Mouse (Mus musculus): ENCODE data around the gene Ankfn1.
A peak's percentile ranks its signal among the peaks of the same experiment; 100 is the strongest.

The Ankfn1 gene

GRCm38 (mm10) chr11:89569391-89570145 lies 207.9 kb downstream of the Ankfn1 start:
- DNase-seq: no peak

- DNase-seq: no peak
Measured at GRCm38 (mm10) chr11:89568246-89568645, 209.2 kb downstream of the Ankfn1 start.

- no peak for DNase-seq
Measured at GRCm38 (mm10) chr11:89551441-89551840, 226.0 kb downstream of the Ankfn1 start.

GRCm38 (mm10) chr11:89550921-89551320 lies 226.5 kb downstream of the Ankfn1 start:
- no peak for DNase-seq

DNA sequence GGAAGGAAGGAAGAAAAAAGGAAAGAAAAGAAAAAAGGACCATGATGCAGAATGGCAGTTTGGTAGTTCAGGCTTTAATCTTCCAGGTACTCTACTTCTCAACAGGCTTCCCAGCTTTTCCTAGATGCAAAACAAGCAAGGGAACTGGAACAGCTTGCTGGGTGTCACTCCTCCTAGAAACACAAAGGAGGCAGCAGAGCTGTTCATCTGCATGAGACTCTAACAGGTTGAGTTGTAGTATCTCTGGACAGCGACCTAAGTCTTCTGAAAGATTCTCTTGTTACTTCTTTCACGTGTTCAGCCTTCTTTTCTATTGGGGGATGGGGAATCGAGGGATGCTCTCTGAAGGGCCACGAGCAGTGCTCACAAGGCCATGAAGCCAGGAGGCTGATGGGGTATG lies 228.7 kb downstream of the Ankfn1 start:
- no peak for DNase-seq

DNA sequence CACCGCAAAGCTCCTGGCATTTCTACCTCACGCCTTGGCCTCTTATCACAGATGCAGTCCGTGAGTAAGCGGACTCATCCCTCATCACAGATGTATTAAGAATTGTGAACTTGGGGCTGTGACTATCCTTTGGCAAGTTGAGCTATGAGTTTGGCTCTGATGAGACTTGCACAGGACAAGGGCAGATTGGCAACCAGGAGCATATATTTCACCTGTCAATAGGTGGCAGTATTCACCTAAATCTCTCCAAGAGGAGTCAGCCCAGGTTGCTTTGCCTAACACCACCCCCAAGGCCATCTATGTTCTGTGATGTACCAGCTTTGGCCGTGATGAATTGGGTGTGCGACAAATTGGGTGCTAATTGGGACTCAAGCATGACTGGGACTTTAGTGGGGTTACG lies 231.3 kb downstream of the Ankfn1 start:
- peak; percentile 3 for DNase-seq

GRCm38 (mm10) chr11:89544856-89545817 lies 232.3 kb downstream of the Ankfn1 start:
- no peak for DNase-seq

DNA sequence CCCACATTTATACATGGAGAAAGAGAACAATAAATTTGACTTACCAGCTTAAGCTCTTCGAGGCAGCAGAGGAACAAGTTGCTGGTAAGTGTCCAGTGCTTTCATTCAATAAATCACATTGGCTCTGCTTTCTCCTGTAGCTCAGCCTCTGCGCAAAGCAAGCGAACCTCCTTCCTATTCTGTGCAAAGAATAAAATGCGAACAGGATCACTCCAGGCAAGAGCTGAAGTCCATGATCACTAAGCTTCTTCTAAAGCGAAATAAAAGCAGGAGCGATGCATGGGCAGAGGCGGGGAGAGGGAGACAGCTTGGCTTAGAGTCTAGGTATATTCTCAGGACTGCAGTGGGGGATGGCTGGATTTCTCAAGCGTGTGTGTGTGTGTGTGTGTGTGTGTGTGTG lies 239.1 kb downstream of the Ankfn1 start:
- no peak for DNase-seq

DNA sequence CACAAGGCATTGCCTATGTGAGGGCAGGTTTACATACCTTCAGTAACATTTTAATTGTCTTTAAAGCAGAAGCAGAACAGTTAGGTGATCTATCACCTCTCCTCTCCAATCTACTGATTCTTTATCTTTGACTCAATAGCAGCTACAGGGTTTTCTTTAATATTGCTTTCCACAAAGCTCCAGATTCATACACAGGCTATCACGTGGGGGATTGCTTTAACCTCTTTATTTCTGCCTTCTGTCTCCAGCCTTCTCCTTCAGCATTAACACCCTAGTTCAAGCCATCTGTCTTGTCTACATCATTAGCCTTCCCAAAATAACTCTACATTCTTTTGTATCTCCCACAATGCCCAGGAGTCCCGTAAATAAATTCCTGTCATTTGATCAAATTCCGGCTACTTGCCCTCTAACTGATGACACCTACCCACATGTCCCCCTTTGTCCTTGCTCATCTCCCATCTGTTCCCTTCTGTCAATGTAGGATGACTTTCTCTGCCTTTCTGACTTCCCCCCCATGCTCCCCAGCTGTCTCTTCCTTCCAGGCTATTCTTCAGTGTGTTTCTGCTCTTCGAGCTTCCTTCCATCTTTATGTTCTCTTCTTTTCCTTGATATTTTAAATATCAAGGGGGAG lies 249.5 kb downstream of the Ankfn1 start:
- no peak for DNase-seq

- no peak for DNase-seq
Measured at GRCm38 (mm10) chr11:89515501-89515901, 262.0 kb downstream of the Ankfn1 start.

GRCm38 (mm10) chr11:89508675-89509324 lies 268.7 kb downstream of the Ankfn1 start:
- no peak for DNase-seq

DNA sequence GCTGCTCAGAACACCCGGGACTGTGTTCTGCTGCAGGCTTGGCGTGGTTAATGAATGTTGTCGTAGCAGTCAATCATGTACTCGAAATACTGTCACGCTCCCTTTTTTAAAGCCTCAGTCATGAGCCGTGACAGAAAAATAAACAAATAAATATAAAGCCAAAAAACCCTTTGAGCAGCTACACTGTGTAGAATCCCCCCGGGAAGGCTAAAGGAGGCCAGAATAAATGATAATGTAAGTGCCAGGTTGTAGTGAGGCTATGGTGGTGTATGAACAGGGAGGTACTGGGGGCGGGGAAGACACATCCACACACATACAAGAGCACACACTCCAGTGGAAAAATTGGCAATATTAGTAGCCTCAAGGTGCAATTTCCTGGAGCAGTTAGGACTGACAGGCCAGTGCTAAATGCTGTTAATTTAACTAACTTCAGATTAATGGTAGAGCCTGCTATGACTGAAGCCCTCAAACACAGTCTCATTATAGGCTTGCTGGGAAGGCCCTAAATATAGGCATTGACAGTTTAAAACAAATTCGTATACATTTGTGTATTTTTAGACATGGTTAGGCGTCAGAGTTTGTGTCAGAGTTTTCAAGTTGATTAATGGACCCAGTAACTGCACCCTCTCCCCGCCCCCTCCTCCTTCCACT lies 270.7 kb downstream of the Ankfn1 start:
- no peak for DNase-seq

GRCm38 (mm10) chr11:89505046-89505445 lies 272.4 kb downstream of the Ankfn1 start:
- DNase-seq: no peak

GRCm38 (mm10) chr11:89501796-89502195 lies 275.7 kb downstream of the Ankfn1 start:
- DNase-seq: no peak

- no peak for DNase-seq
Measured at GRCm38 (mm10) chr11:89500961-89501360, 276.5 kb downstream of the Ankfn1 start.

DNA sequence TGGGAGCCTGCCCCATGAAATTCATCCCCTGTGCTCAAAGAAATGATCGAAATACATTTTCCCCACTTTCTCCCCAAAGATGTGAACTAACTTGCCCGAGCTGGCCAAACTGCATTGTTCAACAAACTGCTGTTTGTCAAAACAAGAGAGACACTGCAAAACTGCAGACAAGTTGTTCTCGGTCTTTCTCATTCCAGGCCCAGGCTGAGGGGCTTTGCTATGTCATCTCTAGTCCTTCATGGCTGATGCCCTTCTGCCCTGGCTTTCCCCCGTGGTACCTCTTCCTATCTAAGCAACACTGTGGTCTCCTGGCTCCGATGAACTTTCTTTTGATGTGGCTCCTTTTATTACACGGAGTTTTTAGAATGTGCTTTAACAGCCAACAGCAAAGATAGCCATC lies 296.4 kb downstream of the Ankfn1 start:
- DNase-seq: no peak

GRCm38 (mm10) chr11:89476927-89477326 lies 300.5 kb downstream of the Ankfn1 start:
- DNase-seq: no peak

GRCm38 (mm10) chr11:89476047-89476446 lies 301.4 kb downstream of the Ankfn1 start:
- DNase-seq: no peak

DNA sequence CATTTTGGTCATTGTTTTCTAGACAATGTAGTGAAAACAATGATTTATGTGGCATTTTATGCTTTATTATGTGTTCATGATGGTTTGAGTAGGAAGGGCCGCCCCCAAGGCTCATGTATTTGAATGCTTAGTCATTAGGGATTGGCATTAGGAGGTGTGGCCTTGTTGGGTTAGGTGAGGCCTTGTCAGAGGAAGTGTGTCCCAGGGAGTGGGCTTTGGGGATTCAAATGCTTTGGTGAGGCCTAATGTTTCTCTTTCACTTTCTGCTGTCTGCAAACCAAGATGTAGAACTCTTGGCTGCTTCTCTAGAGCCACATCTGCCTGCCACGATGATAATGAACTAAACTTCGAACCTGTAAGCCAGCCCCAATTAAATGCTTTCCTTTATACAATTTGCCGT lies 304.6 kb downstream of the Ankfn1 start:
- DNase-seq: no peak

DNA sequence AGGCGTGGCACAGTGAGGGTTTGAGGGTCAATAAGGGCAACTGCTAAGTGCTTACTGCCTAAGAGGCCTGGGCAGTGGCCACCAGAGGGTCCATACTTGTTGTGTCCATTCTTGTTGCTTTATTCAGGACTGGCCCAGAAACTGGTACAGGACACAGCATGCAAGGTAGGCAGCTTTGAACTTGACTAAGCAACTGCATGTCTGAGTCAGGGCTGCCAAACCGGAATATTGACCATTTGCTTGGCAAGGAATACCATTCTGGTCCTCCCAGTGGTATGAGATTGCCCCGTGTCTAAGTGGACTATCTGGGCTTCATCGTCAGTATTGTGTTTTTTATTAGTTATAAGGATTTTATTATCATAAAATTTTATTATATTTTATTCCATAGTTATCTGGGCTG lies 312.1 kb downstream of the Ankfn1 start:
- DNase-seq: no peak

DNA sequence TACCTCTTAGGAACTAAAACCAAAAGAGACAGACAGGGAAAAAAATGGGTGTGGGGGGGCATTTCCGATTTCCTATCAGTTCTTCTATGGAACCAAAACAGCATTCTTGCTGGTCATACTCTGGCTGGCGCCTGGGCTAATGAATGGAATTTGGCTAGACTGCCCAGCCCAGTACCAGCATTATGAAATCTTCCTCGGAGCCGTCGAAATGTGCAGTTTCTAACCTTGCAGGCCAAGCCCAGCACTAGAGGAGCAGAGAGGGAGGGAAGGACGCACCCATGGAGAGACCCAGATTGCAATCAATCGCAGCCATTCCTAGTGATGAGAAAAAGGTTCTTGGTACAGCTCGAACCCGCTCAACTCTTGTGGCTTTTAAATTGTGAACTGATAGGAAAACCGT lies 315.2 kb downstream of the Ankfn1 start:
- no peak for DNase-seq

GRCm38 (mm10) chr11:89459437-89459836 lies 318.0 kb downstream of the Ankfn1 start:
- DNase-seq: no peak
